Mouse (Mus musculus) heart, embryonic 16.5 days (tissue): ENCODE data around the gene Carmil3. TPM values are rescaled to one million over a fixed set of nuclear protein-coding genes. Genes with fewer than 3 reads are reported as not detected.
A peak's percentile ranks its signal among the peaks of the same experiment; 100 is the strongest.

Experiments
- ATAC-seq: fragments of 200-750 bp; cut with Nextera tagmentation; replicated peaks from 2 replicates; pipeline ENCODE4 v1.8.0; 2017; ENCODE audit warnings: moderate number of reproducible peaks; ENCODE audit not compliant: insufficient read depth, low FRiP score; ENCODE audit errors: extremely low read depth
- H3K27ac ChIP-seq: fragments of 300-500 bp; sonication (generic); 2 replicates; pipeline ENCODE4 v1.5.1; 2014; ENCODE audit warnings: mild to moderate bottlenecking, low read length, control low read depth, moderate library complexity
- H3K27me3 ChIP-seq: fragments of 300-500 bp; sonication (generic); 2 replicates; pipeline ENCODE4 v1.6.1; 2014; ENCODE audit warnings: low read length, mixed read lengths; ENCODE audit not compliant: control insufficient read depth, insufficient read depth
- H3K36me3 ChIP-seq: fragments of 300-500 bp; sonication (generic); 2 replicates; pipeline ENCODE4 v1.6.1; 2014; ENCODE audit not compliant: control insufficient read depth, insufficient read depth
- H3K4me1 ChIP-seq: fragments of 300-500 bp; sonication (generic); 2 replicates; pipeline ENCODE4 v1.6.1; 2014; ENCODE audit warnings: low read length, mixed read lengths; ENCODE audit not compliant: control insufficient read depth, insufficient read depth
- H3K4me2 ChIP-seq: fragments of 300-500 bp; sonication (generic); 2 replicates; pipeline ENCODE4 v1.6.1; 2014; ENCODE audit warnings: low read depth, mild to moderate bottlenecking, control low read depth, low read length
- H3K4me3 ChIP-seq: fragments of 300-500 bp; sonication (generic); 2 replicates; pipeline ENCODE4 v1.5.1; 2014; ENCODE audit warnings: mild to moderate bottlenecking, control low read depth, low read length
- H3K9ac ChIP-seq: fragments of 300-500 bp; sonication (generic); 2 replicates; pipeline ENCODE4 v1.6.1; 2014; ENCODE audit warnings: low read length, control low read depth
- H3K9me3 ChIP-seq: fragments of 300-500 bp; sonication (generic); replicated peaks from 2 replicates; pipeline ENCODE4 v1.6.1; 2016; ENCODE audit warnings: low read length; ENCODE audit not compliant: control insufficient read depth
- WGBS: fragments of 180-500 bp; shearing (Covaris S2); extraction: QIAGEN DNeasy Blood & Tissue Kit; methylation state at CpG from one replicate; pipeline ENCODE4 v1.1.7; 2014; 5-methylcytosine and 5-hydroxymethylcytosine counted together
- polyA plus RNA-seq: library from polyadenylated mRNA; unstranded; fragments of >200 nt; fragmentation: Nextera tagmentation; extraction: Ambion mirVana; gene quantifications from 2 replicates; pipeline ENCODE4 v1.2.1, GENCODE M21; 2015

Gene Carmil3
- polyA plus RNA-seq, 1 experiment from 2014 or later = 1.9 TPM

- no peak overlapping the region for H3K27ac ChIP-seq
- peaks cover 6% of the 10 kb centered on the region for H3K4me1 ChIP-seq
- no peaks in the 10 kb centered on the region for H3K36me3 ChIP-seq
- H3K4me3 ChIP-seq = no peak overlapping the region
- H3K4me2 ChIP-seq = no peak overlapping the region
- peaks cover 20% of the 10 kb centered on the region for H3K27me3 ChIP-seq
- no peak for ATAC-seq
- WGBS = 39% methylated on average over 7 of the region's 7 CpGs
- H3K9me3 ChIP-seq = no peaks in the 10 kb centered on the region
- H3K9ac ChIP-seq = no peak overlapping the region
Observed at GRCm38 (mm10) chr14:55507801-55508200, 17.4 kb downstream of the Carmil3 start.

- Histone ChIP-seq H3K27ac (no peak overlapping the region), H3K4me1 (peaks cover 6% of the 10 kb centered on the region), H3K4me3 (no peak overlapping the region), H3K27me3 (peaks cover 20% of the 10 kb centered on the region), H3K4me2 (no peak overlapping the region), H3K9ac (no peak overlapping the region), H3K36me3 (no peaks in the 10 kb centered on the region), H3K9me3 (no peaks in the 10 kb centered on the region)
- ATAC-seq = no peak
- 83% methylated on average over 10 of the region's 10 CpGs for WGBS
Observed at GRCm38 (mm10) chr14:55509540-55509939, 19.1 kb downstream of the Carmil3 start.

GRCm38 (mm10) chr14:55510125-55510731 is 19.8 kb downstream of the Carmil3 start, which contains the start of gene Cpne6:
Gene Cpne6 (plus strand): TSS chr14:55510445.
- Histone ChIP-seq H3K27me3 (peaks cover 20% of the 10 kb centered on the region), H3K27ac (no peak within 1 kb of the TSS), H3K4me1 (peaks cover 6% of the 10 kb centered on the region), H3K4me3 (no peak within 1 kb of the TSS), H3K36me3 (no peaks in the 10 kb centered on the region), H3K4me2 (peak within 1 kb of the TSS; percentile 1; the same call in 1 of the 2 replicates), H3K9ac (no peak within 1 kb of the TSS), H3K9me3 (no peaks in the 10 kb centered on the region)
- no peak for ATAC-seq
- WGBS = 54% methylated on average over 22 of the region's 22 CpGs

GRCm38 (mm10) chr14:55511037-55511436 is 20.6 kb downstream of the Carmil3 start:
- 45% methylated on average over 7 of the region's 7 CpGs for WGBS
- Histone ChIP-seq H3K4me1 (peaks cover 6% of the 10 kb centered on the region), H3K36me3 (no peaks in the 10 kb centered on the region), H3K27ac (no peak overlapping the region), H3K27me3 (peaks cover 23% of the 10 kb centered on the region), H3K4me3 (no peak overlapping the region), H3K9ac (no peak overlapping the region), H3K9me3 (no peaks in the 10 kb centered on the region), H3K4me2 (peak overlapping the region; percentile 1; the same call in 1 of the 2 replicates)
- ATAC-seq = no peak

- no peak overlapping the region for H3K4me2 ChIP-seq
- no peak overlapping the region for H3K4me3 ChIP-seq
- no peak for ATAC-seq
- H3K4me1 ChIP-seq = peaks cover 6% of the 10 kb centered on the region
- no peak overlapping the region for H3K27ac ChIP-seq
- peaks cover 33% of the 10 kb centered on the region for H3K27me3 ChIP-seq
- WGBS = 36% methylated on average over 10 of the region's 10 CpGs
- no peak overlapping the region for H3K9ac ChIP-seq
- no peaks in the 10 kb centered on the region for H3K9me3 ChIP-seq
- no peaks in the 10 kb centered on the region for H3K36me3 ChIP-seq
Observed at GRCm38 (mm10) chr14:55513927-55514326, 23.5 kb downstream of the Carmil3 start.

GRCm38 (mm10) chr14:55515846-55516245 is 25.4 kb downstream of the Carmil3 start:
- no peaks in the 10 kb centered on the region for H3K9me3 ChIP-seq
- H3K36me3 ChIP-seq = no peaks in the 10 kb centered on the region
- WGBS = 75% methylated on average over 4 of the region's 4 CpGs
- H3K9ac ChIP-seq = no peak overlapping the region
- no peak for ATAC-seq
- no peak overlapping the region for H3K4me2 ChIP-seq
- H3K27me3 ChIP-seq = peaks cover 44% of the 10 kb centered on the region
- H3K27ac ChIP-seq = no peak overlapping the region
- H3K4me1 ChIP-seq = peaks cover 7% of the 10 kb centered on the region
- H3K4me3 ChIP-seq = no peak overlapping the region

GRCm38 (mm10) chr14:55518897-55519296 is 28.4 kb downstream of the Carmil3 start:
- no peak overlapping the region for H3K4me3 ChIP-seq
- peaks cover 8% of the 10 kb centered on the region; the same call in 1 of the 2 replicates for H3K4me1 ChIP-seq
- H3K27me3 ChIP-seq = peaks cover 55% of the 10 kb centered on the region
- H3K9me3 ChIP-seq = no peaks in the 10 kb centered on the region
- 57% methylated on average over 2 of the region's 2 CpGs for WGBS
- H3K36me3 ChIP-seq = no peaks in the 10 kb centered on the region
- no peak overlapping the region for H3K4me2 ChIP-seq
- H3K27ac ChIP-seq = no peak overlapping the region
- no peak for ATAC-seq
- no peak overlapping the region for H3K9ac ChIP-seq

GRCm38 (mm10) chr14:55519604-55520003 is 29.2 kb downstream of the Carmil3 start:
- no peaks in the 10 kb centered on the region for H3K36me3 ChIP-seq
- no peak overlapping the region for H3K9ac ChIP-seq
- no peak overlapping the region for H3K27ac ChIP-seq
- H3K4me1 ChIP-seq = peaks cover 8% of the 10 kb centered on the region; the same call in 1 of the 2 replicates
- no peaks in the 10 kb centered on the region for H3K9me3 ChIP-seq
- WGBS = 63% methylated on average over 4 of the region's 4 CpGs
- H3K4me3 ChIP-seq = no peak overlapping the region
- no peak for ATAC-seq
- peaks cover 55% of the 10 kb centered on the region for H3K27me3 ChIP-seq
- no peak overlapping the region for H3K4me2 ChIP-seq

- Histone ChIP-seq H3K4me3 (peak overlapping the region; percentile 58), H3K27me3 (peaks cover 58% of the 10 kb centered on the region), H3K9me3 (no peaks in the 10 kb centered on the region), H3K4me2 (peak overlapping the region; percentile 90), H3K4me1 (peaks cover 9% of the 10 kb centered on the region; the same call in 1 of the 2 replicates), H3K9ac (peak overlapping the region; percentile 70), H3K27ac (no peak overlapping the region), H3K36me3 (no peaks in the 10 kb centered on the region)
- peak; percentile 39; the same call in 1 of the 2 replicates for ATAC-seq
- WGBS = under 1% methylated on average over 61 of the region's 61 CpGs
Observed at GRCm38 (mm10) chr14:55520451-55521361, 30.3 kb downstream of the Carmil3 start.
